Mouse (Mus musculus) brain, embryonic 14.5 days (tissue): ENCODE measurements around the gene Dcbld2.

Experiments used
- CTCF ChIP-seq: fragments of 200-500 bp; IDR thresholded peaks from 2 replicates; pipeline ENCODE4 v1.5.1; 2012; ENCODE audit warnings: inconsistent platforms, mild to moderate bottlenecking, moderate library complexity, borderline replicate concordance; ENCODE audit not compliant: insufficient read depth, insufficient read length; ENCODE audit errors: extremely low read depth
- POLR2A ChIP-seq: fragments of 200-500 bp; IDR thresholded peaks from 2 replicates; pipeline ENCODE4 v1.6.1; 2012; ENCODE audit warnings: mild to moderate bottlenecking, inconsistent platforms, borderline replicate concordance; ENCODE audit not compliant: poor library complexity, insufficient read depth, insufficient read length, severe bottlenecking; ENCODE audit errors: extremely low read depth

DNA sequence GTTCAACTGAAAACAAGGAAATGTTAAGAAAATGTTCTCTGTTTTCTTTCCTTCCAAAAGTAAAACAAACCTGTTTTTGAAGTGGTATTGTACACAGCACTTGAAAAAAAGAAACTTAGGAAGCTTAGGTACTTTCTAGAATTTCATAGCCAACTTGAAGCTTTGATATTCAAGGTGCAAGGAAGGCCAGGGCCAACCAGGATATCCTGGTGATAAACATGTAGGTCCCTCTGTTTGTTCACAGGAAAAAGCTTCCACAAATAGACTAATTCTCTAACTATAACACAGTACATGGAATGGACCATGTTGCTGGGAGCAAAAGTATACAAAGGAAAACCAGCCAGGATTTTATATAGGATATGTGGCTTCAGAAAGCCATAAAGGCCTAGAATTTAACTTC, 88.5 kb downstream of the Dcbld2 start:
- TF ChIP-seq CTCF = no peak
- TF ChIP-seq POLR2A = no peak
